Mouse (Mus musculus): Measurements from ENCODE around the gene Mrpl37.
"Not testable (repeated sequence)": the region's sequence is repeated elsewhere in the genome, so short reads cannot be mapped to it uniquely, and the experiment has no call there.

The Mrpl37 gene

DNA sequence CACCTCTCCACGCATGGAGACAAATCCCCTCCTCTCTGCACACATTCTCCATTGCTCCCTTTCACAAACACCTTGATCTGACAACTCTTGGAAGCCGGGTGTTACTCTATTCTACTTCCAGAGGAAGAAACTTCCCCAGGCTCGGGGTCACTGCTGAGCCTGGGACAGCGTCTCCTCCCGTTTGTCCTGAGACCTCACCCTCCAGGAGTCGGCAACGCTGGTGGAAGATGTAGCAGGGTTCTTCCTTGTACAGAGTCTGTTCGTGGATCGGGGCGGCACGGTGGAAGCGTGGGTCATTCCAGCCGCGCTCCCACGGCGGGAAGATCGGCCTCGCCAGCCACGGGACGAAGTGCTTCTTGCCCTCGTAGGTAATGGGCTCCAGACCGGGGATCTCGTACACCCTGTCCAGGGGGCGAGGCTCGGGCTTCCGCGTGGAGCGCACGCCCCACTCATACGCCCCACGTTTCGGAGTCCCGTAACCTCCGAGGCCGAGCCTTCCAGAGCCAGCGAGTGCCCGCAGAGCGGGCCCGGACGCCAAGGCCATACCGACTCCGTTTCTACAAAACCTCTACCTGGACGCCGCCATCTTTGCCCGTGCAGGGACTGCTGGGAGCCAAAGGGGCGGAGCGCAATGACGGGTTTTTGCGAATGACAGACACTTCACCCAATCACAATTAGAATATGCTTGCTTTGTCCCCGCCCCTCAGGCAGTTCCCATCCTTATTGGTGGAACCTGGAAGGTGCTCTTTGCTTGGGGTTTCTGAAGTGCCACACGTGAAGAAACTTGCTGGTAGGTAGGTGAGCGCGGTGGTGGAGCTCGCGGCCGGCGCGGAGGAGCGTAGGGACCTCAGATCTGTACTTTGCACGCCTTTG lies at the start of gene Mrpl37, which contains the start of gene Cyb5rl:
Mrpl37 (minus strand) TSS at position 617 of the 873 bp plus-strand sequence.
Cyb5rl (plus strand) TSS at position 737 of the 873 bp plus-strand sequence.
- DNase-seq, result peak; percentile 99

GRCm38 (mm10) chr4:107114278-107114677 lies 47.6 kb upstream of the Mrpl37 start:
- no peak for DNase-seq

GRCm38 (mm10) chr4:107109181-107109580 lies 42.5 kb upstream of the Mrpl37 start:
- DNase-seq, result not testable (repeated sequence)

- no peak for DNase-seq
These were observed 41.6 kb upstream of the Mrpl37 start for GRCm38 (mm10) chr4:107108291-107108731.

- no peak for DNase-seq
These were observed 40.1 kb upstream of the Mrpl37 start for GRCm38 (mm10) chr4:107106777-107107176.

DNA sequence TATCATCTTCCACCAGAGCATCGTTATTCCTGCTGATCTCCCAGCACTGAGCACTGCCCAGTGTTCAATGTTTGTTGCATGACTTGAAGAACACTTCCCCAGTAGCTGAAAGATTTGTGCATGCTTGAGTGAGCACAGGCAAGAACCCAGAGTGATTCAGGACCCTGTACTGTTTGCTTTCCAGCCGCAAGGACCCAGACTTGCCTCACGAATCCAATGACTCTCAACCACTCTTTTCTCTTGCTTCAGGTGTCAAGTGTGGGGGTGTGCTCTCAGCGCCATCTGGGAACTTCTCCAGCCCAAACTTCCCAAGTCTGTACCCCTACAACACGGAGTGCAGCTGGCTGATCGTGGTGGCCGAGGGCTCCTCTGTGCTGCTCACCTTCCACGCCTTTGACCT lies 35.6 kb upstream of the Mrpl37 start:
- no peak for DNase-seq

- DNase-seq, result no peak
These were observed 32.3 kb upstream of the Mrpl37 start for GRCm38 (mm10) chr4:107098791-107099525.

GRCm38 (mm10) chr4:107098375-107098774 lies 31.7 kb upstream of the Mrpl37 start:
- DNase-seq, result no peak

- DNase-seq, result no peak
These were observed 31.2 kb upstream of the Mrpl37 start for GRCm38 (mm10) chr4:107097871-107098270.

DNA sequence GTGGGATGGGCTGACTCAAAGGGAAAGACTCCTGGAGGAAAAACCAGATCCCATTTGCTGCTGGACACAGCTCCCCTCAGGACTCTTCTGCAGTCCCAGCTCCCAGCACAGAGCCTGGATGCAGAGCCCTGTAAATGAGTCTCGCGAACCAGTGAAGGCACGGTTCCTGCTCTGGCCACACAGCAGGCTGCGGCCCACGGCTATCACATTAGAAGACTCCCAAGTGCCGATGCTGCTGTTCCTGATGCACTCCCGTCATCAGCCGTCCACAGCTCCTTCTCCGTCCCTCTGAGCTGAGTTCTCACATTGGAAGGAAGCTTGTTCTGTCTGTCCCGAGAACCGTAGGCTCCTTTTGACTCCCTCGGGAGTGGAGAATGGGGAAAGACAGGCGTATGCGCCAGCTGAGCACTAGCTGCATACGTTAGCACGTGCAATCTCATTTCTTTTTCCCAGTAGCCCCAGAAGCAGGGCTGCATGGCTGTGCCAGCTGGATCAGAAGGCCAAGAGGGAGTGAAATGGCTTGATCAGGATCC lies 30.2 kb upstream of the Mrpl37 start, which contains the start of gene Cdcp2:
Cdcp2 (plus strand) TSS at position 51 of the 533 bp plus-strand sequence.
- no peak for DNase-seq

- DNase-seq, result no peak
These were observed 29.4 kb upstream of the Mrpl37 start for GRCm38 (mm10) chr4:107096043-107096442.

DNA sequence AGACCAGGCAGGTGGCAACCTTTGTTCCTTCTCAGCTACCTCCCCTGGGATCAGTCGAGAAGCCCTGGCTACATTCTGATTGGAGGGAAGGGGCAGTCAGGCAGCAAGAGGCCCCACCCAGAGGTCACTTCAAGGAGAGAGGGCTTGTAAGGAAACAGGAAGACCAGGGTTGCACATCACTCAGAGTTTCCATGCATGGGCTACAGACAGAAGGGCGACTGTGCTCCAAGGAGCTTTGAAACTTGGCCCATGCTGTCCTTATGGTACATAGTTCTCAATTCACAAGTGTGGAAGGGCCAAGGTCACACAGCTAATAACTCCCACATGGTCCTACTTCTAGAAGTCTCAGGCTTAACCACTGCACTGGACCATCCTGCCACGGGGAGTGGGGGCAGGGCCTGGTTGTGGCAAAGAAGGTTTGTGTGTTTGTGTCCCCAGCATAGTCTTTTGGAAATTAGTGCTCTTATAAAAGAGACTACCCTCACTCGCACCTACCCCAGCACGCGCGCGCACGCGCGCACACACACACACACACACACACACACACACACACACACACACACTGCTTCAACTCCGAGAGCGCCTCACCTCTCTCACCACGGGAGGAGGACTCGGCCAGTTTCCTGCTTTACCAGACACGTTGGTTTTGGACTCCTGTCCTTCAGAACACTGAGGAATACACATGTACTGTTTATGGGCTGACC lies 28.0 kb upstream of the Mrpl37 start:
- DNase-seq, result peak; percentile 32

- DNase-seq, result no peak
These were observed 25.0 kb upstream of the Mrpl37 start for GRCm38 (mm10) chr4:107091696-107092095.

DNA sequence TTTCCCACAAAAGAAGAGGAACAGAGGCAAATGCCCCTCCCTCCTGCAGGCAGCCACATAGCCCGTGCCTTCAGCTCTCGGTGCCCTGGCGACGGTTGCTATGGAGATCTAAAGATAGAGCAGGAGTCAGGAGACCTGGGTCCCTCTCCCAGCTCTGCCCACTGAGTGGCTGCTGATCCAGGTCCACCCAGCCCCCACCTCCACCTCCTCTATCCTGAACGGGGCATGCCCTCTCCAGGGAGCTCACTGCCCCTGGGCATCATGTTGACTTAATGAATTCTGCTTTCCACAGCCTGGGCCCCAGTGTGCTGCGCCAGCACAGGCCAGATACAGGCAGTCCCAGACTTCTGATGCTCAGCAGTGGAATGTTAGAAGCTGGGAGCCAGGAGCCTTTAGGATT lies 18.2 kb upstream of the Mrpl37 start:
- DNase-seq, result peak; percentile 84

GRCm38 (mm10) chr4:107084343-107084742 lies 17.7 kb upstream of the Mrpl37 start:
- no peak for DNase-seq

GRCm38 (mm10) chr4:107083126-107083525 lies 16.5 kb upstream of the Mrpl37 start:
- no peak for DNase-seq

DNA sequence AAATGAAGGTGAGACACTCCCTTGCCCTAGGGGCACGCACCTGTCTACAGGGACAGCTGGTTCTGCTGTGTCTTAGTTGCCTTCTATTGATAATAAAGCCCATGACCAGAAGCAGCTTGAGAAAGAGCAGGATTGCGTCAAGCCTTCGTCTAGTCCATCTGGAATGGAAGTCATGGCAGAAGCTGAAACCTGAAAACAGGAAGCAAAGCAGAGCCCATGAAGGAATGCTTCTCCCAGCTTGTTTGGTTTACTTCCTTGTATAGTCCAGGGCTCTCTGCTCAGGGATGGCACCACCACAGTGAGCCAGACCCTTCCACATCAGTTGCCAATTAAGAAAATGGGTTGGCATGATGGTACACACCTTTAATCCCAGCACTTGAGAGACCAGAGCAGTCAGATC lies 15.5 kb upstream of the Mrpl37 start:
- no peak for DNase-seq

- DNase-seq, result no peak
These were observed 13.0 kb upstream of the Mrpl37 start for GRCm38 (mm10) chr4:107079716-107080115.

- no peak for DNase-seq
These were observed 12.2 kb upstream of the Mrpl37 start for GRCm38 (mm10) chr4:107078894-107079293.

- no peak for DNase-seq
These were observed 8.8 kb upstream of the Mrpl37 start for GRCm38 (mm10) chr4:107075456-107075855.

DNA sequence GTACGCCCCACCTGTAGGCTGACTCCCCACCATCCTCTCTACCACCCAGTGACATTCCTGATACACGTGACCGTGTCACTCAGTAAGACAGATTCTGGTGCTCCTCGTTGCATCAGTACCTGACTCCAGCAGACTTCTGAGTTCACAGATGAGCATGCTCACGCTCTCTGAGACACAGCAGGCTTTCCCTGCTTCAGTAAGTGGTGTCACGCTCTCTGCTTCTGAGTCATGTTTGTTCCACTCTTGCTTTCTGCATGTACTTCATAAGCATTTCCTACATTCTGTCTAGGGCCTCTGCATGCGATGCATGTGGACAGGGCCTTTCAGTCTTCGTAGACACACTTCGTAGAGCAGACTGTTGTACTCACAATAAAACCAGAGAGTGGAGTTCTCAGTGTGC lies 5.7 kb upstream of the Mrpl37 start:
- no peak for DNase-seq

DNA sequence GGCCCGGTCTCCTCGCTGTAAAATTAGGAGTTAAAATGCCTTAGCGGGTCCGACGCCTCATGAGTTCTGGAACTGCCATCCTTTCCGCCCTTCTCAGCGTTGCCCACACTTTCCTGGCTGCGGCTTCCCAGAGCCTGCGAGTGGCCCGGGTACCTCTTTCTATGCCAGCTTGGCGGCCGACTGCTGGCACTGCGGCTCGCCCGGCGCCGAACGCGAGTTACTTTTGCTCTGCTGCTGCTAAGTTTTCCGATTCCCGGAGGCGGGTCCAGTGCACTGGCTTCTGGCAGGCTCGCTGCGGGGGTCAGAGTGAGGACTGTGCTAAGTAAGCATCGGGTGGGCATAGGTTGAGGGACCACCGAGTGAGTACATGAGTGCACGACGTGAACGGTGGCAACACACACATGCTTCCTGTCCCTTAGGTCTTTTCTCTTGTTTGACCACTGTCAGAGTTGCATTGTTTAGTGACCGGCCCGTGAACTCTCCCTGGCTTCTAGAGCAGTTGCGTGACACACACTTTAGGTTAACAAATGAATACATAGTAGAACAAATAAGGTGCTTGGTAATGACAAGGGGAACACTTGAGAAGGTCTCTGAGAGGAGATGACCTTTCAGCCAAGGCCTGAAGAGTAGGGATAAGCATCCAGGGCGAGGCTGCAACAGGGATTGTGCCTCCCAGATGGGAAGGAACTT lies 628 bp upstream of the Mrpl37 start:
- no peak for DNase-seq

Data from kidney, adult 9 months (tissue).